Mouse (Mus musculus): Measurements from ENCODE around the gene D630003M21Rik. TPM values are rescaled to one million over a fixed set of nuclear protein-coding genes. Genes with fewer than 3 reads are reported as not detected.
A peak's percentile ranks its signal among the peaks of the same experiment; 100 is the strongest.

D630003M21Rik gene
- polyA plus RNA-seq, 1 experiment from 2014 or later: 5.3 TPM

GRCm38 (mm10) chr2:158144750-158145527 lies 84.1 kb downstream of the D630003M21Rik start:
- Histone ChIP-seq H3K9ac (peak overlapping the region; percentile 67; the same call in 1 of the 2 replicates), H3K27me3 (no peaks in the 10 kb centered on the region), H3K4me2 (peak overlapping the region; percentile 87), H3K27ac (peak overlapping the region; percentile 31; the same call in 1 of the 2 replicates), H3K4me1 (peaks cover 58% of the 10 kb centered on the region), H3K9me3 (no peaks in the 10 kb centered on the region), H3K4me3 (peak overlapping the region; percentile 56), H3K36me3 (no peaks in the 10 kb centered on the region)
- no peak for ATAC-seq (ENCODE audit: borderline replicate concordance, extremely low read depth, low FRiP score, low TSS enrichment)
- WGBS: 62% methylated on average over 6 of the region's 6 CpGs

DNA sequence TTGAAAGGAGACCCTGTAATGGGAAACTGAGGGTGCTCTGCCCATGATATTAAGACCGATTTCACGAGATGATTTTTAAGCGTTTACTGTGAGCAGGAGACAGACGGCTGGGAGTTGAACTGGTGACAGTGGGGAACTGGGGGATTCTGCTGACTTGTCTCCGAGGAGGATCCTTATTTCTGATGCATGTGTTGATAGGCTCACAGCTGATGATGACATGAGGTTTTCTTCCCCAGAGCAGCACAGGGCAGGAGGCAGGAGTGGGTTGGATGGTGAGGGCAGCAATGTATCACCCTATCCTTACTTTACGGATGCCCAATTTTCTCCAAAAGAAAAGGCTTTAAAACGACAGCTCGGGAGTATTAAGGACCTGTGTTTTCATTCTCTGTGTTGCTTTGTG lies 84.8 kb downstream of the D630003M21Rik start:
- Histone ChIP-seq H3K27me3 (no peaks in the 10 kb centered on the region), H3K4me2 (peak overlapping the region; percentile 87), H3K4me1 (peaks cover 65% of the 10 kb centered on the region), H3K36me3 (no peaks in the 10 kb centered on the region), H3K9ac (no peak overlapping the region), H3K4me3 (no peak overlapping the region), H3K9me3 (no peaks in the 10 kb centered on the region), H3K27ac (no peak overlapping the region)
- no peak for ATAC-seq (ENCODE audit: borderline replicate concordance, extremely low read depth, low FRiP score, low TSS enrichment)
- WGBS: 49% methylated on average over 8 of the region's 8 CpGs

DNA sequence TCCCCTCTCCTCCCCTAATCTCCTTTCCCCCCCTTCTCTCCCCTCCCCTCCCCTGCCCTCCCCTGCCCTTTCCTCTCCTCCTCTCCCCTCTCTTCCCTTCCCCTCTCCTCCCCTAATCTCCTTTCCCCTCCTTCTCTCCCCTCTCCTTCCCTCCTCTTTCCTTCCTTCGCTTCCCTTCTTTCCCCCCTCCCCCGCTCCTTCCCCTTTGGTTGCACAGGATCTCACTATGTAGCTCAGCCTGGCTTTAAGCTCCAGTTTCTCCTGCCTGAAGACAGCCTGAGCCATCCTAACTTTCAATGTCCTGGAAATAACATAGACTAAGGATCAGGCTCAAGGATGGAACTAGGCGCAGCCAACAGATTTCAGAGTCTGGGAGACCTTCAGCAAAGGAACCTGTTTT lies 85.2 kb downstream of the D630003M21Rik start:
- H3K9me3 ChIP-seq: no peaks in the 10 kb centered on the region
- ATAC-seq (ENCODE audit: borderline replicate concordance, extremely low read depth, low FRiP score, low TSS enrichment): no peak
- no peaks in the 10 kb centered on the region for H3K27me3 ChIP-seq
- H3K4me2 ChIP-seq: no peak overlapping the region
- H3K4me3 ChIP-seq: no peak overlapping the region
- peaks cover 1% of the 10 kb centered on the region; the same call in 1 of the 2 replicates for H3K36me3 ChIP-seq
- no peak overlapping the region for H3K27ac ChIP-seq
- H3K4me1 ChIP-seq: peaks cover 69% of the 10 kb centered on the region
- 51% methylated on average over 3 of the region's 3 CpGs for WGBS
- H3K9ac ChIP-seq: no peak overlapping the region

- Histone ChIP-seq H3K4me2 (peak overlapping the region; percentile 6; the same call in 1 of the 2 replicates), H3K9me3 (no peaks in the 10 kb centered on the region), H3K27me3 (no peaks in the 10 kb centered on the region), H3K36me3 (peaks cover 6% of the 10 kb centered on the region; the same call in 1 of the 2 replicates), H3K27ac (peak overlapping the region; percentile 28), H3K4me3 (no peak overlapping the region), H3K4me1 (peaks cover 72% of the 10 kb centered on the region), H3K9ac (no peak overlapping the region)
- ATAC-seq (ENCODE audit: borderline replicate concordance, extremely low read depth, low FRiP score, low TSS enrichment): no peak
- WGBS: 75% methylated on average over 18 of the region's 18 CpGs
These were observed 86.0 kb downstream of the D630003M21Rik start for GRCm38 (mm10) chr2:158142981-158143380.

GRCm38 (mm10) chr2:158141690-158142440 lies 87.2 kb downstream of the D630003M21Rik start:
- Histone ChIP-seq H3K9me3 (no peaks in the 10 kb centered on the region), H3K36me3 (peaks cover 6% of the 10 kb centered on the region; the same call in 1 of the 2 replicates), H3K4me2 (no peak overlapping the region), H3K4me3 (no peak overlapping the region), H3K27me3 (no peaks in the 10 kb centered on the region), H3K4me1 (peaks cover 76% of the 10 kb centered on the region), H3K27ac (0 out of 2 replicates have a peak overlapping the region, but pooled peaks have one; percentile 45), H3K9ac (no peak overlapping the region)
- peak; percentile 12; the same call in 1 of the 2 replicates for ATAC-seq (ENCODE audit: borderline replicate concordance, extremely low read depth, low FRiP score, low TSS enrichment)
- WGBS: 69% methylated on average over 7 of the region's 7 CpGs

DNA sequence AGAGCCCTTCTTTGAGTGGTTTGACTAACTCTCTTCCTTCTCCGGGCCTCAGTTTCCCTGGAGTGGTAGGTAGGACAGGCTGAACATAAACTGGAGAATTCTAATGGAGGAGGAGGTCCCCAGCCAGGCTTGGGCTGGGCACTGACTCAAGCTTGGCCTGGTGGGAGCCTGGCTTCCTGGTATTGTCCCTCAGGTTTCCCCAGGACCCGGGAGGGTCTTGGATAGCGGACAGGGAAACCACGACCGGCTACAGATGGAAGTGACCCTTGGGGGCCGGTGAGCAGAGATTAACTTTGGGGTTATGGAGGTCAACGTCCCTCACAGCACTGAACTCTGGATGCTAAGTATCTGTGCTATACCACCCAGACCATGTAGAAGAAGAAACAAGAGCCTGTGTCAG lies 87.8 kb downstream of the D630003M21Rik start:
- H3K36me3 ChIP-seq: peaks cover 6% of the 10 kb centered on the region; the same call in 1 of the 2 replicates
- peaks cover 82% of the 10 kb centered on the region for H3K4me1 ChIP-seq

DNA sequence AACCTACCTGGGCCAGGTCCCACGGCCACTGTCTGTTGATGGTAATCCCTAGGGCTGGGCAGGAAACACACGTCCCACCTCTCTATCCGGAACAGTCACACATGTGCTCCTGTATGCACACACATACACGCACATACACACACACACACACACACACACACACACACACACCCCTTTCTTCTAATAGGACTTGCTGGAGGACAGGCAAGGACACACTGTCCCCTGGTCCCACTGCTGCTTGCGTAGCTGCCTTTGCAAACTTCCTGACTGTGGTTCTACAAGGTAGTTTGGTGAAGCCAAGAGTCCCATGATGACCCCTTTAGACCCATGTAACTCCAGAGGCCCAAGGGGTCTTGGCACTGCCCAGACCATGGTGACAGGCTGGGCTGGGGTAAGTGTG lies 88.4 kb downstream of the D630003M21Rik start:
- Histone ChIP-seq H3K9ac (no peak overlapping the region), H3K4me1 (peaks cover 82% of the 10 kb centered on the region), H3K27me3 (no peaks in the 10 kb centered on the region), H3K4me3 (no peak overlapping the region), H3K4me2 (no peak overlapping the region), H3K9me3 (no peaks in the 10 kb centered on the region), H3K36me3 (peaks cover 6% of the 10 kb centered on the region; the same call in 1 of the 2 replicates), H3K27ac (peak overlapping the region; percentile 68)
- no peak for ATAC-seq (ENCODE audit: borderline replicate concordance, extremely low read depth, low FRiP score, low TSS enrichment)
- 79% methylated on average over 5 of the region's 5 CpGs for WGBS

More for the DNA sequence above, 87.8 kb downstream of the D630003M21Rik start:
- 80% methylated on average over 7 of the region's 7 CpGs for WGBS
- no peak for ATAC-seq (ENCODE audit: borderline replicate concordance, extremely low read depth, low FRiP score, low TSS enrichment)
- no peaks in the 10 kb centered on the region for H3K27me3 ChIP-seq
- H3K4me2 ChIP-seq: no peak overlapping the region
- H3K9me3 ChIP-seq: no peaks in the 10 kb centered on the region
- H3K4me3 ChIP-seq: no peak overlapping the region
- H3K27ac ChIP-seq: 0 out of 2 replicates have a peak overlapping the region, but pooled peaks have one; percentile 45
- H3K9ac ChIP-seq: no peak overlapping the region

DNA sequence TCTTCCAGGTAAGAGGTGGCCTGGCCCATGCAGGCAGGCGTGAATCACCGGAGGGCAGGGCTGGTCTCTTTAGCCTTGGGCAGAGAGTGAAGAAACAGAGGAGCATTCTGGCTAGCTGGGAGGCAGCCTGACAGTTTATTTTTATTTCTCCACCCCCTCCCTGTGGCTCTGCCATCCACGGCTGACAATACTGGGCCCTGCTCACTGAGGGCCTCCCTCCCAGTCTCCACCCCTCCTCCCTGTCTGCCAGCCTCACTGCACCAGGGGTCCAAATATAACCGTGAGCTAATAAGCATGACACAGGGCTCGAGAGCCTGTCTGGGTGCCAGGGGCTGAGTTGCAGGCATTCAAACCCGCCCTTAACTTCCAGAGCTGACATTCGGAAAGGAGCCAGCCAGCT lies 89.4 kb downstream of the D630003M21Rik start:
- 36% methylated on average over 7 of the region's 7 CpGs for WGBS
- no peak overlapping the region for H3K9ac ChIP-seq

DNA sequence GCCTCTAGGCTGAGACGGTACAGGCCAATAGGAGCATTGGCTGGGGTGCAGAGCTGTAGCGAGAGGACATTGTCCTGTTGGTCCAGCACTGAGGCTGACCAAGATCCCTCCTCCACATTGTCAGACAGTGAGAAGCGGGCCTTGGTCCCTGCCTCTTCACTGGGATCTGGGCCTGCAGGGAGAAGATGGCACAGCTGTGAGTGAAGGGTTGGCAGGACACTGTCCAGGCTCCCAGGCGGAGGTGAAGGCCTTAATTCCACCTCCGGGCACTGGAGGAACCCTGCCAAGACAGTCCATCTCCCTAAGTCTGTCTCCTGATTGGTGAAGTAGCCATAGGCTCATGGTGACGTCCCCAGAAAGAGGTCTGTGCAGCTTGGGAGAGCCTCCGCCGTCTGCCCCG lies 90.2 kb downstream of the D630003M21Rik start:
- WGBS: 94% methylated on average over 9 of the region's 9 CpGs
- no peak overlapping the region for H3K4me2 ChIP-seq
- peaks cover 8% of the 10 kb centered on the region; the same call in 1 of the 2 replicates for H3K36me3 ChIP-seq
- H3K9me3 ChIP-seq: no peaks in the 10 kb centered on the region
- no peaks in the 10 kb centered on the region for H3K27me3 ChIP-seq
- peaks cover 69% of the 10 kb centered on the region for H3K4me1 ChIP-seq
- ATAC-seq (ENCODE audit: borderline replicate concordance, extremely low read depth, low FRiP score, low TSS enrichment): no peak
- H3K4me3 ChIP-seq: no peak overlapping the region
- H3K27ac ChIP-seq: 0 out of 2 replicates have a peak overlapping the region, but pooled peaks have one; percentile 68
- no peak overlapping the region for H3K9ac ChIP-seq

More for the DNA sequence above, 89.4 kb downstream of the D630003M21Rik start:
- peak overlapping the region; percentile 68 for H3K27ac ChIP-seq
- no peak overlapping the region for H3K4me3 ChIP-seq
- no peaks in the 10 kb centered on the region for H3K9me3 ChIP-seq
- H3K4me2 ChIP-seq: no peak overlapping the region
- H3K4me1 ChIP-seq: peaks cover 76% of the 10 kb centered on the region
- peaks cover 6% of the 10 kb centered on the region; the same call in 1 of the 2 replicates for H3K36me3 ChIP-seq
- H3K27me3 ChIP-seq: no peaks in the 10 kb centered on the region
- peak; percentile 37; the same call in 1 of the 2 replicates for ATAC-seq (ENCODE audit: borderline replicate concordance, extremely low read depth, low FRiP score, low TSS enrichment)

DNA sequence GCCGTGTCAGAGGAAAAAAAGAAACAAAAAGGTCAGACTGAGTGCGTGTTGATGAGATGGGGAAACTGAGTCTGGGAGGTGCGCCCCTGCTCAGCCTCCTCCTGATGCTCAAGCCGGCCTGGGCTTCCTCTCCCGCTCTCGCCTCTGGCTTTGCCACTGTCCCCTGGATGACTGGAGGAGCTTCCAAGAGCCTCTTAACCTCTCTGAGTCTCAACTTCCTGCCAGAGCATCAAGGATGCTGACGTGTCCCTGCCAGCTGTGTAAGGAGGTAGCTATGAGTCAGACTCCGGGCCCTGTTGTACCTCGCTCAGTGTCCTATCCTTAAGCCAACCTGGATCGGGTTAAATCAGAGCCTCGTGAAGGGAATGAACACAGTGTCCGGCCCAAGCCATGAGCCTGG lies 91.3 kb downstream of the D630003M21Rik start:
- Histone ChIP-seq H3K9ac (no peak overlapping the region), H3K27ac (no peak overlapping the region), H3K36me3 (peaks cover 11% of the 10 kb centered on the region; the same call in 1 of the 2 replicates), H3K27me3 (no peaks in the 10 kb centered on the region), H3K9me3 (no peaks in the 10 kb centered on the region), H3K4me3 (no peak overlapping the region), H3K4me1 (peaks cover 62% of the 10 kb centered on the region), H3K4me2 (no peak overlapping the region)
- no peak for ATAC-seq (ENCODE audit: borderline replicate concordance, extremely low read depth, low FRiP score, low TSS enrichment)
- 70% methylated on average over 12 of the region's 12 CpGs for WGBS

DNA sequence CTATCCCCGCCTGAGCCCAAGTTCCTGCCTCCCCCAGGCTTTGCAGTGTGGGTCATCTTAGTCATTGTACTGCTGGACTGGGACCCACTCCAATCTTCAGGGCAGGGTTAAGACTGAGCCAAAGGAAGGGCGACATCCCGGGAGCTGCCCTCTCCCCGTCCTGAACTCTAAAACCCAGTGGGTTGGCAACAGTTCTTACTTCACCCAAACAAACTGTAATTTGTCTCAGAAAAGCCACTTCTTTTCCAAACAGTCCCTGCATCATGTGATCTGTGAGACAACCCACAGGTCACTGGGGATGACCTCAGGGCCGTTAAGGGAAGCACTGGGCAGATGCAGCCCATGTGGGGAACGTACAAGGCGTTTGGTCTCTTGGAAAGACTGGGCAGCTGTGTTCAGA lies 92.8 kb downstream of the D630003M21Rik start:
- WGBS: 32% methylated on average over 7 of the region's 7 CpGs
- H3K4me2 ChIP-seq: no peak overlapping the region
- peak; percentile 76 for ATAC-seq (ENCODE audit: borderline replicate concordance, extremely low read depth, low FRiP score, low TSS enrichment)
- H3K9me3 ChIP-seq: no peaks in the 10 kb centered on the region
- H3K27me3 ChIP-seq: no peaks in the 10 kb centered on the region
- H3K27ac ChIP-seq: peak overlapping the region; percentile 70
- H3K4me3 ChIP-seq: no peak overlapping the region
- H3K36me3 ChIP-seq: peaks cover 17% of the 10 kb centered on the region; the same call in 1 of the 2 replicates
- peaks cover 46% of the 10 kb centered on the region for H3K4me1 ChIP-seq
- no peak overlapping the region for H3K9ac ChIP-seq
